Comparison of ENCODE assay signal across 9 mouse cellular contexts in genomic region chrX:137015099-137015709, GRCm38 (mm10). TPM values are rescaled to one million over a fixed set of nuclear protein-coding genes. Genes with fewer than 3 reads are reported as not detected.
DNase-seq lines count a peak whose midpoint lies in the region; ATAC-seq and TF ChIP-seq lines count a peak whose summit lies in the region.
"Had no signal": no experiment of that assay in that cellular context is flagged by ENCODE, and none has a peak within 500 bp of the region (broad histone marks: within the 10 kb centered on the region; RNA-seq: fewer than 3 reads in every experiment).

No protein-coding gene starts in this region.

- peak; percentile 49 for TF ChIP-seq CTCF in kidney, adult 2 months (conservative IDR thresholded peaks at IDR 0.05; ENCODE audit: insufficient read depth, insufficient read length, low read depth, low read length)
- peak; percentile 69 for TF ChIP-seq CTCF in lung, postnatal 0 days (IDR thresholded peaks at IDR 0.05)

- no peak overlapping the region for H3K27ac ChIP-seq in kidney, adult 2 months (ENCODE audit: insufficient read depth, low read depth, low read length)
- no peak overlapping the region for H3K27ac ChIP-seq in lung, postnatal 0 days (ENCODE audit: low read length)
- H3K27ac ChIP-seq: embryonic facial prominence, embryonic 13.5 days had no signal

- no peaks in the 10 kb centered on the region for H3K9me3 ChIP-seq in lung, postnatal 0 days (ENCODE audit: low read length)
- H3K9me3 ChIP-seq: embryonic facial prominence, embryonic 13.5 days had no signal

- H3K9ac ChIP-seq in lung, postnatal 0 days (replicated peaks; ENCODE audit: low read depth) = no peak overlapping the region
- H3K9ac ChIP-seq: embryonic facial prominence, embryonic 13.5 days had no signal

- H3K4me1 ChIP-seq in kidney, adult 2 months (ENCODE audit: control insufficient read depth, insufficient read depth, low read length) = no peaks in the 10 kb centered on the region; the same call in 1 of the 2 replicates
- no peaks in the 10 kb centered on the region for H3K4me1 ChIP-seq in lung, postnatal 0 days (ENCODE audit: insufficient read depth, low read depth, low read length)
- H3K4me1 ChIP-seq: embryonic facial prominence, embryonic 13.5 days had no signal

- no peaks in the 10 kb centered on the region for H3K36me3 ChIP-seq in kidney, adult 2 months (ENCODE audit: control insufficient read depth, insufficient read depth, low read length)
- H3K36me3 ChIP-seq in lung, postnatal 0 days (ENCODE audit: insufficient read depth, low read length) = no peaks in the 10 kb centered on the region
- H3K36me3 ChIP-seq: embryonic facial prominence, embryonic 13.5 days had no signal

- no peaks in the 10 kb centered on the region for H3K27me3 ChIP-seq in kidney, adult 2 months (replicated peaks; ENCODE audit: control insufficient read depth, insufficient read depth, low read length)
- H3K27me3 ChIP-seq in lung, postnatal 0 days (replicated peaks; ENCODE audit: insufficient read depth, low read length) = no peaks in the 10 kb centered on the region
- H3K27me3 ChIP-seq: embryonic facial prominence, embryonic 13.5 days had no signal

- ATAC-seq in lung, postnatal 0 days = no peak; the same call in 1 of the 2 replicates

- peak; percentile 29 for DNase-seq in ovary, postnatal 14 days (ENCODE audit: low spot score)
- DNase-seq in ovary, adult 18-20 months (ENCODE audit: low spot score) = no peak
- DNase-seq in adrenal gland, adult 2 months = peak; percentile 20
- peak; percentile 72 for DNase-seq in embryo, embryonic 10.5 days (ENCODE audit: low spot score)
- peak; percentile 59 for DNase-seq in kidney, adult 2 months
- peak; percentile 69 for DNase-seq in lung, postnatal 0 days (ENCODE audit: low spot score)
- DNase-seq in retina, postnatal 1 day = peak; percentile 75
- no peak for DNase-seq in ovary, postnatal 10 days (ENCODE audit: low spot score)

- WGBS in kidney, adult 2 months = 52% methylated on average over 6 of the region's 6 CpGs
- WGBS in lung, postnatal 0 days = 53% methylated on average over 6 of the region's 6 CpGs

- TF ChIP-seq EP300 in lung, postnatal 0 days (IDR thresholded peaks at IDR 0.05) = no peak

- H3K4me3 ChIP-seq in kidney, adult 2 months (ENCODE audit: insufficient read depth, low read depth, low read length) = no peak overlapping the region
- no peak overlapping the region for H3K4me3 ChIP-seq in lung, postnatal 0 days (ENCODE audit: low read depth, low read length)
- H3K4me3 ChIP-seq: embryonic facial prominence, embryonic 13.5 days had no signal

- no peak overlapping the region for H3K4me2 ChIP-seq in lung, postnatal 0 days (replicated peaks; ENCODE audit: low read depth, low read length)
- H3K4me2 ChIP-seq: embryonic facial prominence, embryonic 13.5 days had no signal

- no peak for TF ChIP-seq POLR2A in kidney, adult 2 months (IDR thresholded peaks at IDR 0.05; ENCODE audit: low read depth, low read length)

RNA-seq across cellular contexts. Expression of gene Zcchc18, which starts 22.2 kb away (rescaled TPM):
- total RNA-seq in adrenal gland, adult 2 months (2021) = 10 to 100 TPM in 1 of 2 experiments, 1 to 10 TPM in 1; 8.9 to 16.9 TPM
- 1.7 and 2.8 TPM in 2 replicates for polyA plus RNA-seq in adrenal gland, adult 2 months (2012; rRNA removed)
- polyA plus RNA-seq in kidney, adult 2 months (2012; rRNA removed) = 0.30 and 0.92 TPM in 2 replicates
- 0.88 and 1.5 TPM in 2 replicates for polyA plus RNA-seq in lung, postnatal 0 days (2015; fragmentation: Nextera tagmentation; extraction: Ambion mirVana)

RNA-seq across cellular contexts. Expression of gene Slc25a53, which starts 22.9 kb away (rescaled TPM):
- 1 to 10 TPM; 5.7 to 6.1 TPM for total RNA-seq in adrenal gland, adult 2 months (2021)
- polyA plus RNA-seq in adrenal gland, adult 2 months (2012; rRNA removed) = 1.1 and 1.3 TPM in 2 replicates
- 2.2 and 2.4 TPM in 2 replicates for polyA plus RNA-seq in kidney, adult 2 months (2012; rRNA removed)
- polyA plus RNA-seq in lung, postnatal 0 days (2015; fragmentation: Nextera tagmentation; extraction: Ambion mirVana) = 8.5 and 9.0 TPM in 2 replicates

RNA-seq across cellular contexts. Expression of gene Fam199x, which starts 34.2 kb away (rescaled TPM):
- 1 to 10 TPM; 4.6 to 6.5 TPM for total RNA-seq in adrenal gland, adult 2 months (2021)
- 0.55 and 0.58 TPM in 2 replicates for polyA plus RNA-seq in adrenal gland, adult 2 months (2012; rRNA removed)
- 0.83 and 0.91 TPM in 2 replicates for polyA plus RNA-seq in kidney, adult 2 months (2012; rRNA removed)
- 5.7 and 6.7 TPM in 2 replicates for polyA plus RNA-seq in lung, postnatal 0 days (2015; fragmentation: Nextera tagmentation; extraction: Ambion mirVana)

RNA-seq across cellular contexts. Expression of gene Tmsb15b1, which starts 38.5 kb away (rescaled TPM):
- total RNA-seq in adrenal gland, adult 2 months (2021) = 1 to 10 TPM in 1 of 2 experiments, under 1 TPM in 1; 0.89 to 7.3 TPM
- not detected in 2 replicates for polyA plus RNA-seq in adrenal gland, adult 2 months (2012; rRNA removed)
- polyA plus RNA-seq in kidney, adult 2 months (2012; rRNA removed) = 0.83 and 1.0 TPM in 2 replicates
- polyA plus RNA-seq in lung, postnatal 0 days (2015; fragmentation: Nextera tagmentation; extraction: Ambion mirVana) = 12.8 and 15.3 TPM in 2 replicates

RNA-seq across cellular contexts. Expression of gene Tmsb15l, which starts 38.5 kb away (rescaled TPM):
- 1 to 10 TPM in 1 of 2 experiments, under 1 TPM in 1; 0.52 to 2.4 TPM for total RNA-seq in adrenal gland, adult 2 months (2021)
- polyA plus RNA-seq in adrenal gland, adult 2 months (2012; rRNA removed) = 0.23 and 0.65 TPM in 2 replicates
- polyA plus RNA-seq in kidney, adult 2 months (2012; rRNA removed) = 1.2 and 2.0 TPM in 2 replicates
- 0.95 TPM in 1 of 2 replicates, not detected in the other for polyA plus RNA-seq in lung, postnatal 0 days (2015; fragmentation: Nextera tagmentation; extraction: Ambion mirVana)

Comparison
In these comparisons a context has a peak if more than half of its experiments do, and no peak if none do; other contexts are left out.
1. DNase-seq: peak in ovary, postnatal 14 days (single experiment), adrenal gland, adult 2 months (single experiment), embryo, embryonic 10.5 days (single experiment), kidney, adult 2 months (single experiment), lung, postnatal 0 days (single experiment) and retina, postnatal 1 day (single experiment); none in ovary, adult 18-20 months (single experiment) and ovary, postnatal 10 days (single experiment).